21 mouse cellular contexts compared by ENCODE assay signal in the genomic region with DNA sequence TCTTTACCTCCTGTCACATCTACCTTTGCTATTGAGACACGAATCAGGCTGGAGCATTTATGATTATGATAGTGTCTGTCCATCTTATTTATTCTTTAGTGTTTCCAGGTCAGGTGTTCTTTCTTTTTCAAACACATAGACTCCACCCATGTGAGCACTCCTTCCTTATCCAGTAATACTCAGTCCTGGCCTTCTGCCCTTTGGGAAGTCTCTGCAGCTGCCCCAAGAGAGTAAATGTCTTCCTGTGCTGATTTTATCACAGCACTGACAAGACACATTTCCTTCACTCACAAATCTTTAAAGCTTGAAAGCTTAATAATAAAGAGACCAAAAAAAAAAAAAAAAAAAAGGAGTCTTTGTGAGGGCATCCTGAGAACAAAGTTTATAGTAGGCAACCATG.
"Had no signal": no experiment of that assay in that cellular context is flagged by ENCODE, and none has a peak within 500 bp of the region (broad histone marks: within the 10 kb centered on the region; RNA-seq: fewer than 3 reads in every experiment).

No protein-coding gene starts in this region.

- H3K4me3 ChIP-seq: heart, embryonic 10.5 days; heart, embryonic 12.5 days; hindbrain, embryonic 13.5 days; hindbrain, embryonic 15.5 days; left cerebral cortex, adult 2 months; limb, embryonic 10.5 days; limb, embryonic 12.5 days had no signal

- ATAC-seq: forebrain, postnatal 0 days; hindbrain, postnatal 0 days; intestine, embryonic 16.5 days had no signal

- H3K9me3 ChIP-seq: heart, embryonic 10.5 days; heart, embryonic 12.5 days; hindbrain, embryonic 13.5 days; hindbrain, embryonic 15.5 days; limb, embryonic 10.5 days; limb, embryonic 12.5 days had no signal

- H3K9ac ChIP-seq: forebrain, postnatal 0 days; heart, embryonic 12.5 days; hindbrain, embryonic 13.5 days; hindbrain, embryonic 15.5 days; limb, embryonic 12.5 days had no signal

- H3K4me2 ChIP-seq: heart, embryonic 12.5 days; hindbrain, embryonic 13.5 days; hindbrain, embryonic 15.5 days; limb, embryonic 12.5 days; liver, embryonic 11.5 days had no signal

- H3K4me1 ChIP-seq: hindbrain, embryonic 13.5 days; hindbrain, embryonic 15.5 days; limb, embryonic 10.5 days; limb, embryonic 12.5 days had no signal

- H3K36me3 ChIP-seq: heart, embryonic 10.5 days; heart, embryonic 12.5 days; hindbrain, embryonic 13.5 days; hindbrain, embryonic 15.5 days; limb, embryonic 10.5 days; limb, embryonic 12.5 days had no signal

- H3K27ac ChIP-seq: heart, embryonic 10.5 days; hindbrain, embryonic 13.5 days; hindbrain, embryonic 15.5 days; hindbrain, postnatal 0 days; left cerebral cortex, adult 2 months; limb, embryonic 10.5 days; limb, embryonic 12.5 days had no signal

- H3K27me3 ChIP-seq: heart, embryonic 12.5 days; hindbrain, embryonic 13.5 days; hindbrain, embryonic 15.5 days; limb, embryonic 12.5 days had no signal

- DNase-seq: forebrain, postnatal 0 days; gastrocnemius, postnatal 14 days; gastrocnemius, postnatal 36 days; heart, adult 18-20 months; heart, postnatal 10 days; heart, postnatal 36 days; kidney, adult 11 months; kidney, adult 9 months; kidney, postnatal 10 days; layer of hippocampus, adult 9-11 months; liver had no signal
